Mouse (Mus musculus): ENCODE data around the gene Car10. TPM values are rescaled to one million over a fixed set of nuclear protein-coding genes. Genes with fewer than 3 reads are reported as not detected.

Car10 gene
- total RNA-seq, 2 experiments from 2014 or later = 134 to 140 TPM

DNA sequence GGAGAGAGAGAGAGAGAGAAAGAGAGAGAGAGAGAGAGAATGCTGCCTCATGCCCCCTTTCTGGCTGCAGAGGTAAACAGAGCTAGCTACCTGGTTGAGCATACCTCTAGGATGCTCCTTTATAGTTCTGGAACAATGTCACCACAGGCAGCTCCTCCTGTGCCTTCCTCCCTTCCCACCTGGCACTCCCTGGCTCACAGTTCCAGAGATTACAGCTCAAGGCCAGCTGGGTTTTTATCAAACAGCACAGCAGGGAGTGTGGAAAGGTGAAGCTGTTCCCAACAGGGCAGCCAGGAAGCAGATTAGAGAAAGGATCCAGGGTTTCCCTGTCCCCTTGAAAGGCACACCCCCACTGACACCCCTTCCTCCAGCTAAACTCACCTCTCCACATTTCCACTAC is 517.0 kb downstream of the Car10 start:
- DNase-seq (ENCODE audit: low spot score in 2 of 2) = no peak
- intact Hi-C loops (cut with DNase I) = no loop called here

DNA sequence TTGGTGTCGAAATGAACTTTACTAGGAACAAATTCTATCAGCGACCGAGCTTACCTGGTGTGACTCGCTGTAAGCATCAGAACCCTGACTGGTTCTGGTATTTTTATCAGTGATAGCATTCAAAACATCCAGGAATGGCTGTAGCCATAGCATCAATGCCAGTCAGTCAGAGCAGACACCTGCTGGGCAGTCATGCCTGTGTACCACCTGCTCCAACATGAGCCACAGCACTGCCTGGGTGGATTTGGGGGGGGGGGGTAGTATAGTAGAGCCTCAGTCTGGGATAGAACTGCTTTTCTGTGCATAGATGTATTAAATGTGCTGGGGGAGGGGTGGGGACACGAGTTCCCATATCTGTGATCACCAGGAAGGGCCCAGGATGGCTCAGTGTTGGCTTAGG is 525.8 kb downstream of the Car10 start:
- no peak for DNase-seq (ENCODE audit: low spot score in 2 of 2)
- intact Hi-C loops (cut with DNase I) = no loop called here

DNA sequence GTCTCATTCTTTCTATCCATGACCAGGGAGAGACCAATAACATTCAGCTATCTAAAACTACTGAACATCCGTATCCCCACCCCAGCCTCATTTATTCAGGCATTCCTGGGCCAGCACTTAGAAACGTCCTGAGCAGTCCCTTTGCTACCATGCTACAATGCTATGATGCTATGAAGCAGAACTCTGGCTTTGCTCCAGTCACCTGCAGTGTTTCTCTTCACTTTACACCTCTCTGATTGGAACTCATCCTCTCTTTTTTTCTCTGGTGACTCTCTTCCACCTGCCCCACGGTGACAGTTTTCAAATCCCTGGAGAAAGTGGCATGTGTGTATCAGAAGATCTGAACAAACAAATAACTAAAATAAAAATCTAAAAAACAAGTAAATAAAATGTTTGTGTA is 541.6 kb downstream of the Car10 start:
- no peak for DNase-seq (ENCODE audit: low spot score in 2 of 2)
- intact Hi-C loops (cut with DNase I) = no loop called here

DNA sequence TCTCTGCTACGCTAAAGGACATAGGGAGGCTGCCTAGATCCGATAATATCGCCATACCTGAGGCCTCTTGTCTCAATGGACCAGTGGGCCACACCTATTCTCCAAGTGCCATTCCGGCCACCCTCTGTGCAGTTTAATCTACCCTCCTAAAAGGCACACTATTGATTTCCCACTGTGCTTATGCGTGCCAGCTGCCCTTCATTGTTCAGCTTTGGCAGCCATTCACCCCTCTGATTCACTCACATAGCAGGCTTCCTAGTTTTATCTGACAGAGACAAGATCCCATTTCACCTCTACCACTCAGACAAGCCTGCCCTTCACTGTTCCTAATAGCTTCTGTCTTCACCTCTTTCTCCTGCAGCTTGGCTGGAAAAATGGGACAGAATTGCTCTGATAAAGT is 543.1 kb downstream of the Car10 start:
- intact Hi-C loops (cut with DNase I) = no loop called here
- no peak for DNase-seq (ENCODE audit: low spot score in 2 of 2)

DNA sequence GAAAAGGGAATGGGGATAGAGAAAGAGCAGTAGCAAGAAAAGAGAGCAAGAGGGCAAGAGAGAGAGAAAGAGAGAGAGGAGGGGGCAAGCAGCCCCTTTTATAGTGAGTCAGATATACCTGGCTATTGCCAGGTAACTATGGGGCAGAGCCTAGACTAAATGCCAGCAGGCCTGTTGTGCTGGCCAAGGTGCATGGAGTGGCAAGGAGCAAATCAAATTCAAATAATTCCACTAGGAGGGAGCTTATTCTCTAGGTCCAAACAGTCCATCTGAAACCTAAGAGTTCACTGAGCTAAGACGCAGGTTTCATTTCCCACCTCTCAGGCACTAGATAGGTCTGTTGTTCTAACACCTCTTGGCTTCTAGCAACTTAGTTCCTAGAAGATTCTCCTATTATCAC is 544.5 kb downstream of the Car10 start:
- intact Hi-C loops (cut with DNase I) = no loop called here
- DNase-seq (ENCODE audit: low spot score in 2 of 2) = no peak

DNA sequence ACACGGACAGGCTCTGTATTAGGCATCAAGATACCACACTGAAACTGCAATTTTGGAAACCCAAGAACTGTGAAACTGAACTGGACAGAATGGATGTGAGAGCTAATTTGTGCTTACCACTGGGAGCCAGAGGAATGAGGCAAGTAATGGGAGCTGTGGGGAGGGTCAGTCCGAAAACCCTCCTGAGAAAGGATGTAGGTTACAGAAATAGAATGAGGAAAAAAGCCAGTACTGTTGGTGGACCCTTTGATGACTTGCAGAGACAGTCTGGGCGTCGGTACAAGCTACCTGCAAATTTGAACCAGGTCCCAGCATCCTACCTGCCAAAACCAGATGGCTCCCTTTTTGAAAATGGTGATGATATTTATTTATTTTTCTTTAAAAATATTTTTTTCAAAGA is 545.2 kb downstream of the Car10 start:
- DNase-seq (ENCODE audit: low spot score in 2 of 2) = no peak
- intact Hi-C loops (cut with DNase I) = no loop called here

DNA sequence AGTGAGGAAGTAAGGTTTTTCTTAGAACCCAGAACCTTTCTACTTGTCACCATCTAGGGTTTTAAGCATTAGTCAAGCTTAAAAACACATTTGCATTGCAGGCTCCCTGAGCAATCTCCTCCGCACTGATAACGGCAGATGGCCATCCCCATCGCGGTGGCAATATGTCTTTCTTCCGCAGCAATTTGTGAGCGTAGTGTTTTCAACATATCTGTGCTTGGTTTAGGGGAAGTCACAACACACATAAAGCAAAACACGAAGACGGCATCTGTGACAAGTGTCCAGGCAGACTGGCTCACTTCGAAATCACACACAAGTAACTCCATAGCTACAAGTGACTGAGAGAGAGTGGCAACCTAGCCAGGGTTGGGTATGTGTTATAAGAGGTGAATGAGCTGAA is 545.6 kb downstream of the Car10 start:
- no peak for DNase-seq (ENCODE audit: low spot score in 2 of 2)
- intact Hi-C loops (cut with DNase I) = no loop called here

DNA sequence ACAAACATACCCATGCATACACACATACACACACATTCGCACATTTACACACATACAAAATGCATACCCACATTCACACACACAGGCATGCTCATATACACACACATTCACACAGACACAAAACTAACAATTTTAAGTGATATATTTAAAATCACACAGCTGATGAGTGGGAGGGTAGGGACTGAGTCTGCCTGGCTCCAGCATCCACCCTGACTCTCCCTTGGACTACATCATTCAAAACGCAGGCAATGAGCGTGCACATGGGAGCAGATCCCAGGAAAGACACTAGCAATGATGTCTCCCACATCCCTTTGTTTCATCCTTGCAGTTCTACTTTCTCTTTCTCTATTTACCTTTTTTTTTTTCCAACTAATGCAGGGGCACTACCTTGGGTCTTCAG is 548.4 kb downstream of the Car10 start:
- intact Hi-C loops (cut with DNase I) = no loop called here
- DNase-seq (ENCODE audit: low spot score in 2 of 2) = peak in 1 of 2 experiments; percentile 11
